Mouse (Mus musculus) retina, postnatal 7 days (tissue): ENCODE measurements around the gene Plin5.
"Not testable (repeated sequence)": the region's sequence is repeated elsewhere in the genome, so short reads cannot be mapped to it uniquely, and the experiment has no call there.

Experiments
- DNase-seq: peaks from one replicate; pipeline ENCODE4 v3.0.0-alpha.2; 2012; ENCODE audit warnings: low read depth, low spot score

The Plin5 gene

DNA sequence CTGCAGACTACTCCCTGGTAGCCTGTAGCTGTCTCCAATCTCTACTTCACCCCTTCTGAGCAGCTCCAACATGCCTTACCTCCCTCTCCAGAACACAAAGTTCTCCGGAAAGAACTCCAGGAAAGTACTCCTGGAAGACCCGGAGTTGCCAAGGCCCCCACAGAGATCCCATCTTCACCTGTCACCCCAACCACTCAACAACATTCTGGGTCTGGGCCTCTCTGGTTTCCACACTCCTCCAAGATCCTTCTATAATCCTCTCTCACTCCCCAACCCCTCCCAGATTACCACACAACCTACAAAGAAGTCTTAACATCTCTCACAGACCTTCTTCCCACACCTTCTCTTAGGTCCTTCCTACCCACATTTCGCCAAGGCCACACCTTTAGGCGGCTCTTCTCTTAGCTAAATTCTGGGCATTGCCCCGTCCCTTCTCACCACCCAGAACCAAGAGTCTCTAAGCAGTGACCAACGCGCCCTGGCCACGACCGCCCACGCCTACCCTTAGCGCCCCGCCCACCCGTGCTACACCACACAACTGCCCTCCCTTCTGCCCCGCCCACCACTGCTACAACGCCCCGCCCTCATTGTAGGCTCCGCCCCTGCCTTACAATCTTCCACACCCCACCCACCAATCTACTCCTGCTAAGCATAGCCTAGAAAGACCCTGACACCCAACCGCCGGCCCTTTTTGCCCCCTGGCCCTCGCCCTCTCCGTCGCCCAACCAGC is 43.1 kb downstream of the Plin5 start:
- DNase-seq = peak; percentile 72

- no peak for DNase-seq
Observed at GRCm38 (mm10) chr17:56072243-56072642, 45.2 kb downstream of the Plin5 start.

DNA sequence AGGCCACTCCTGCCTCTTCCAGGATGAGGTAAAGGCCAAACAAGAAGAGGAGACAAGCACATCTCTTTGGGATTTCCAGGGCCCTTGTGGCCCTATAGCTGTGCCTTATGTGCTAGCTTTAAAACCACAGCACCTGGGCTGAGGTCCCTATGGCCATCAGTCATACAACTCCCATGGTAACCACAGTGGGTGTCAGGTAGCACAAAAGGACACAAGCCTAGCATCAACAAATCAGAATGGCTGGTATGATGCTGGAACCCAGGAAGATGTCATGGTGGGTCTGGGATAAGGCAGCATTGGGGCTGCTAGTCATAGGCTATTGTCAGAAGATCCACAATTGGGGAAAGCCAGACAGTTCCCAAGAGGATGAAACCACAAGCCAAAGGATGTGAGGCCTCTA is 46.3 kb downstream of the Plin5 start:
- no peak for DNase-seq

GRCm38 (mm10) chr17:56069066-56069465 is 48.3 kb downstream of the Plin5 start:
- DNase-seq = no peak

- no peak for DNase-seq
Observed at GRCm38 (mm10) chr17:56066451-56066850, 50.9 kb downstream of the Plin5 start.

GRCm38 (mm10) chr17:56065715-56066114 is 51.7 kb downstream of the Plin5 start:
- DNase-seq = not testable (repeated sequence)

DNA sequence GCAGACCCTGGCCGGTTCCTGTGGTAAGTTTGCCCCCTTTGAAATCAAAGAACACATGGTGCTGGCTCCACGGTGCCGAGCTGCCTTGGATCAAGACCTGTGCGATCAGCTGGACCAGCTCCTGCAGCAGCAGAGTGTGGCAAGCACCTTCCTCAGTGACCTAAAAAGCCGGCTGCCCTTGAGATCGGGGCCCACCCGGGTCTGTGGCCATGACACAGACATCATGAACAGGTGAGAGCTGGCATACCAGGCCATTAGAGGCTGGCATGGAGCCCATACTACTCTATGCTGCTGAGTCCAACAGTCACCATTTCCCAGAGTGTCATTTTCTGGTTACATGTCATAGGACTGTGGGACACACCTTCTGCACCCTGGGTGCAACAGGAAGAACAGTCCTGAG is 55.3 kb downstream of the Plin5 start:
- DNase-seq = no peak
